Mouse (Mus musculus): ENCODE data around the gene Cntd1. TPM values are rescaled to one million over a fixed set of nuclear protein-coding genes. Genes with fewer than 3 reads are reported as not detected.

The Cntd1 gene
- 1.8 to 3.2 TPM in 2 of 3 replicates, not detected in the other for total RNA-seq (2017)

- peak; percentile 94 for ATAC-seq (replicated peaks; ENCODE audit: insufficient number of reproducible peaks, low FRiP score, low TSS enrichment, poor library complexity, severe bottlenecking)
These were observed at the start of gene Cntd1, which contains the start of gene Coa3 for GRCm38 (mm10) chr11:101278223-101279192. Gene Cntd1, plus strand, starts transcription at chr11:101279012. Gene Coa3, minus strand, starts transcription at chr11:101279114.

GRCm38 (mm10) chr11:101229361-101229900, 49.4 kb upstream of the Cntd1 start:
- ATAC-seq (replicated peaks; ENCODE audit: insufficient number of reproducible peaks, low FRiP score, low TSS enrichment, poor library complexity, severe bottlenecking): no peak

GRCm38 (mm10) chr11:101230061-101230511, 48.7 kb upstream of the Cntd1 start:
- no peak for ATAC-seq (replicated peaks; ENCODE audit: insufficient number of reproducible peaks, low FRiP score, low TSS enrichment, poor library complexity, severe bottlenecking)

- no peak for ATAC-seq (replicated peaks; ENCODE audit: insufficient number of reproducible peaks, low FRiP score, low TSS enrichment, poor library complexity, severe bottlenecking)
These were observed 48.3 kb upstream of the Cntd1 start for GRCm38 (mm10) chr11:101230526-101230925.

- no peak for ATAC-seq (replicated peaks; ENCODE audit: insufficient number of reproducible peaks, low FRiP score, low TSS enrichment, poor library complexity, severe bottlenecking)
These were observed 47.6 kb upstream of the Cntd1 start for GRCm38 (mm10) chr11:101230991-101231871.

GRCm38 (mm10) chr11:101232010-101232839, 46.6 kb upstream of the Cntd1 start:
- ATAC-seq (replicated peaks; ENCODE audit: insufficient number of reproducible peaks, low FRiP score, low TSS enrichment, poor library complexity, severe bottlenecking): no peak

- no peak for ATAC-seq (replicated peaks; ENCODE audit: insufficient number of reproducible peaks, low FRiP score, low TSS enrichment, poor library complexity, severe bottlenecking)
These were observed 45.6 kb upstream of the Cntd1 start for GRCm38 (mm10) chr11:101233240-101233639.

- no peak for ATAC-seq (replicated peaks; ENCODE audit: insufficient number of reproducible peaks, low FRiP score, low TSS enrichment, poor library complexity, severe bottlenecking)
These were observed 44.7 kb upstream of the Cntd1 start for GRCm38 (mm10) chr11:101234124-101234523.

- ATAC-seq (replicated peaks; ENCODE audit: insufficient number of reproducible peaks, low FRiP score, low TSS enrichment, poor library complexity, severe bottlenecking): no peak
These were observed 43.4 kb upstream of the Cntd1 start for GRCm38 (mm10) chr11:101235429-101235828.

- no peak for ATAC-seq (replicated peaks; ENCODE audit: insufficient number of reproducible peaks, low FRiP score, low TSS enrichment, poor library complexity, severe bottlenecking)
These were observed 42.0 kb upstream of the Cntd1 start for GRCm38 (mm10) chr11:101236782-101237181.

GRCm38 (mm10) chr11:101238071-101238647, 40.7 kb upstream of the Cntd1 start:
- ATAC-seq (replicated peaks; ENCODE audit: insufficient number of reproducible peaks, low FRiP score, low TSS enrichment, poor library complexity, severe bottlenecking): no peak

GRCm38 (mm10) chr11:101245071-101245470, 33.7 kb upstream of the Cntd1 start:
- no peak for ATAC-seq (replicated peaks; ENCODE audit: insufficient number of reproducible peaks, low FRiP score, low TSS enrichment, poor library complexity, severe bottlenecking)

GRCm38 (mm10) chr11:101245855-101246701, 32.7 kb upstream of the Cntd1 start, which contains the start of gene Ramp2:
Gene Ramp2, plus strand, starts transcription at chr11:101246028.
- ATAC-seq (replicated peaks; ENCODE audit: insufficient number of reproducible peaks, low FRiP score, low TSS enrichment, poor library complexity, severe bottlenecking): no peak

GRCm38 (mm10) chr11:101246702-101247012, 32.2 kb upstream of the Cntd1 start:
- no peak for ATAC-seq (replicated peaks; ENCODE audit: insufficient number of reproducible peaks, low FRiP score, low TSS enrichment, poor library complexity, severe bottlenecking)

- ATAC-seq (replicated peaks; ENCODE audit: insufficient number of reproducible peaks, low FRiP score, low TSS enrichment, poor library complexity, severe bottlenecking): no peak
These were observed 31.2 kb upstream of the Cntd1 start for GRCm38 (mm10) chr11:101247521-101248030.

GRCm38 (mm10) chr11:101248258-101248994, 30.4 kb upstream of the Cntd1 start:
- peak; percentile 55; the same call in 1 of the 2 replicates for ATAC-seq (replicated peaks; ENCODE audit: insufficient number of reproducible peaks, low FRiP score, low TSS enrichment, poor library complexity, severe bottlenecking)

Data from monocyte, adult 5-6 weeks (primary cell).